Mouse (Mus musculus) inflammation-experienced regulatory T-cells, adult 6 months (primary cell): ENCODE measurements around the gene Angptl8. TPM values are rescaled to one million over a fixed set of nuclear protein-coding genes. Genes with fewer than 3 reads are reported as not detected.

Source experiments
- ATAC-seq: one replicate; pipeline ENCODE4 v1.8.0; 2017
- polyA plus RNA-seq, 3 experiments: library from polyadenylated mRNA; unstranded; fragments of 100-300 nt; shearing (Covaris generic); gene quantifications; one replicate each; pipeline ENCODE4 v1.2.1; 2017

Gene Angptl8
- polyA plus RNA-seq, 3 experiments from 2014 or later: not detected

GRCm38 (mm10) chr9:21816716-21817305, 18.5 kb upstream of the Angptl8 start:
- ATAC-seq: no peak

GRCm38 (mm10) chr9:21818125-21818524, 17.2 kb upstream of the Angptl8 start:
- ATAC-seq: no peak

GRCm38 (mm10) chr9:21818561-21818960, 16.7 kb upstream of the Angptl8 start:
- no peak for ATAC-seq

- ATAC-seq: no peak
Observed at GRCm38 (mm10) chr9:21819181-21819729, 16.1 kb upstream of the Angptl8 start.

GRCm38 (mm10) chr9:21820183-21820582, 15.1 kb upstream of the Angptl8 start:
- no peak for ATAC-seq

- ATAC-seq: no peak
Observed at GRCm38 (mm10) chr9:21822686-21823085, 12.6 kb upstream of the Angptl8 start.

GRCm38 (mm10) chr9:21823957-21824356, 11.4 kb upstream of the Angptl8 start:
- no peak for ATAC-seq

GRCm38 (mm10) chr9:21824366-21824765, 10.9 kb upstream of the Angptl8 start:
- ATAC-seq: no peak

GRCm38 (mm10) chr9:21829834-21830460, 5.4 kb upstream of the Angptl8 start:
- no peak for ATAC-seq

- ATAC-seq: no peak
Observed at GRCm38 (mm10) chr9:21830461-21830850, 4.9 kb upstream of the Angptl8 start.

GRCm38 (mm10) chr9:21830936-21831335, 4.4 kb upstream of the Angptl8 start:
- no peak for ATAC-seq

GRCm38 (mm10) chr9:21831558-21832240, 3.6 kb upstream of the Angptl8 start:
- no peak for ATAC-seq

GRCm38 (mm10) chr9:21837690-21838089, 2.4 kb downstream of the Angptl8 start:
- ATAC-seq: no peak

GRCm38 (mm10) chr9:21840115-21840787, 4.9 kb downstream of the Angptl8 start:
- ATAC-seq: no peak

- no peak for ATAC-seq
Observed at GRCm38 (mm10) chr9:21841340-21841739, 6.0 kb downstream of the Angptl8 start.

- no peak for ATAC-seq
Observed at GRCm38 (mm10) chr9:21842391-21842790, 7.1 kb downstream of the Angptl8 start.

GRCm38 (mm10) chr9:21843086-21843485, 7.8 kb downstream of the Angptl8 start:
- no peak for ATAC-seq

GRCm38 (mm10) chr9:21845381-21846080, 10.2 kb downstream of the Angptl8 start:
- no peak for ATAC-seq

GRCm38 (mm10) chr9:21846755-21847341, 11.5 kb downstream of the Angptl8 start:
- ATAC-seq: no peak

GRCm38 (mm10) chr9:21847425-21847824, 12.1 kb downstream of the Angptl8 start:
- ATAC-seq: no peak

- no peak for ATAC-seq
Observed at GRCm38 (mm10) chr9:21847926-21848325, 12.6 kb downstream of the Angptl8 start.
